Mouse (Mus musculus): Measurements from ENCODE around the gene Adrm1. TPM values are rescaled to one million over a fixed set of nuclear protein-coding genes. Genes with fewer than 3 reads are reported as not detected.

Gene Adrm1
- 163 TPM for polyA plus RNA-seq (2017; shearing (Covaris generic))

DNA sequence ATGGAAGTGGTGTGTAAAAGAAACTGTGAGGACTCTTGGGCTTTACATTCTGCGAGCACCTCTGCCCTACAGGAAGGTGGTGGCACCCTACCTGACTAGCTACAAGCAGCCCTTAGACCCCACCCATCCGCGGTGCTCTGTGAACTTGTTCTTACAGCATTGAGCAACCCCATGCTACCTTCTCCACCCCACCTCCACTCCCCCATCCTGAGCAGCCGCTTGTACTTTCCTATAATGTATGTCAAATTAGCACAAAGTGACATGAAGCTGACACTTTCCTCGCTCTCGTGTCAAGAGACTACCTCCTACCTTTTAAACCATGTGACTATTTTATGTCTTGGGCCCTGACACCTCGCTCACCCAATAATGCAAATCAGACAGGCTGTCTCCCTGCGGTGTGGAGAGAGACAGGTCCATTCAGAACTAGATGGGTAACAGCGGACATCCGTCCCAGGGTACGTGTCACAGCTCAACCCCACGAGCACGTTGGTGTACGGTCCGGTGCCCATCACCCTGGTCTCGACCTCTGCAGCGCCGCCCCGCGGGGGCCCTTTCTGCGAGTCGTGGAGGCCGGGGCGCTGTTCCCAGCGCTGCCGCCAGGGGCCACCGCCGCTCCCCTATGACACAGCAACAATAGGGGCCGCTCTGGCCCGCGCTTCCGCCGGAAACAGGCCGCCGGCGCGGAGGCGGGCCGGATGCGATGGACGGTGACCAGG lies at the start of gene Adrm1:
Gene Adrm1, plus strand, starts transcription at position 680 of the 716 bp plus-strand sequence.

Other genes with a start within 250 kb of the Adrm1 start
- gene Taf4, start 194.8 kb upstream of the Adrm1 start, polyA plus RNA-seq (2017; shearing (Covaris generic)), result 16.8 TPM
- 5.2 TPM for gene Lsm14b, start 146.5 kb upstream of the Adrm1 start, polyA plus RNA-seq (2017; shearing (Covaris generic))
- 355 TPM for gene Psma7, start 129.1 kb upstream of the Adrm1 start, polyA plus RNA-seq (2017; shearing (Covaris generic))
- 4.0 TPM for gene Ss18l1, start 129.0 kb upstream of the Adrm1 start, polyA plus RNA-seq (2017; shearing (Covaris generic))
- gene Mtg2, start 100.9 kb upstream of the Adrm1 start, polyA plus RNA-seq (2017; shearing (Covaris generic)), result 38.8 TPM
- not detected for gene Hrh3, start 67.0 kb upstream of the Adrm1 start, polyA plus RNA-seq (2017; shearing (Covaris generic))
- 35.2 TPM for gene Osbpl2, start 52.2 kb upstream of the Adrm1 start, polyA plus RNA-seq (2017; shearing (Covaris generic))
- not detected for gene Lama5, start 54.4 kb downstream of the Adrm1 start, polyA plus RNA-seq (2017; shearing (Covaris generic))
- 785 TPM for gene Rps21, start 85.9 kb downstream of the Adrm1 start, polyA plus RNA-seq (2017; shearing (Covaris generic))
- 75.3 TPM for gene Cables2, start 102.0 kb downstream of the Adrm1 start, polyA plus RNA-seq (2017; shearing (Covaris generic))
- gene Rbbp8nl, start 118.4 kb downstream of the Adrm1 start, polyA plus RNA-seq (2017; shearing (Covaris generic)), result not detected
- not detected for gene Gata5, start 163.2 kb downstream of the Adrm1 start, polyA plus RNA-seq (2017; shearing (Covaris generic))

All from effector memory CD4-positive, alpha-beta T cell, adult 7 months (primary cell).